Mouse (Mus musculus) frontal cortex, adult 2 months (tissue): ENCODE data around the gene Foxb1. TPM values are rescaled to one million over a fixed set of nuclear protein-coding genes. Genes with fewer than 3 reads are reported as not detected.

Source experiments
- DNase-seq, 2 experiments: peaks; one replicate each; pipeline ENCODE4 v3.0.0; 2022; ENCODE audit warnings: low spot score in 1 of 2; ENCODE audit errors: extremely low spot score in 1 of 2
- polyA plus RNA-seq: library from polyadenylated mRNA; depleted of rRNA; stranded (reverse); fragments of >200 nt; gene quantifications from 2 replicates; pipeline ENCODE4 v1.2.3, GENCODE M21; 2012; rRNA removed

Foxb1 gene
- not detected in 2 replicates for polyA plus RNA-seq

GRCm38 (mm10) chr9:69760371-69761301 lies at the start of gene Foxb1:
Gene Foxb1, minus strand, starts transcription at chr9:69760940.
- DNase-seq = no peak

- DNase-seq = no peak
These were observed 29.8 kb upstream of the Foxb1 start for GRCm38 (mm10) chr9:69790562-69790961.

GRCm38 (mm10) chr9:69779996-69780395 lies 19.3 kb upstream of the Foxb1 start:
- no peak for DNase-seq

DNA sequence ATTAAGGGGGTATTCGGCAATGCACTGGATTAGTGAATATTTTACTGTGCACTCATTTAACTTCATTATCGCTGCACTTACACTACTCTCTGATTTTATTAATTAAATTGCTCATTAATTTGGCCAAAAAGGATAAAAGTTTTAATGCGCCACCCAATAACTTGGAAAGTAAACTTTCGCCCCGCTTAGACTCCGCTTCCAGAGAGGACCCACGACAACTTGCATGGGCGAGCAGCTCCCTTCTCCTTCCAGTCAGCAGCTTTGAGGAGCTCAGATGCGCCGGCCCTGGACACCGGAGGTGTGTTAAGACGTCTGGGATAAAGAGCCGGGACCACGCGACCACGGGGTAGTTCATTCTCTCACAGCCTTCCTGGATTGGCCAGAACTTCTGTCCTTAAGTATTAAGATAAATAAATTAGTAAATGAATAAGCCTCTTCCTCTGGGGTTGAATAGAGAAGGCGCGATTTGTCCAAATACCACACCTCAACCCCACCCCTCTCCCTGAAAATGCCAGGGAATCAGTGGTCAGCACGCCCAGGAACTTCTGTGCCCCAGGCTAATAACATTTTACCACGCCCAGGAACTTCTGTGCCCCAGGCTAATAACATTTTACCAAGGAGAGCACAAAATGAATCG lies 9.3 kb upstream of the Foxb1 start:
- DNase-seq = no peak

DNA sequence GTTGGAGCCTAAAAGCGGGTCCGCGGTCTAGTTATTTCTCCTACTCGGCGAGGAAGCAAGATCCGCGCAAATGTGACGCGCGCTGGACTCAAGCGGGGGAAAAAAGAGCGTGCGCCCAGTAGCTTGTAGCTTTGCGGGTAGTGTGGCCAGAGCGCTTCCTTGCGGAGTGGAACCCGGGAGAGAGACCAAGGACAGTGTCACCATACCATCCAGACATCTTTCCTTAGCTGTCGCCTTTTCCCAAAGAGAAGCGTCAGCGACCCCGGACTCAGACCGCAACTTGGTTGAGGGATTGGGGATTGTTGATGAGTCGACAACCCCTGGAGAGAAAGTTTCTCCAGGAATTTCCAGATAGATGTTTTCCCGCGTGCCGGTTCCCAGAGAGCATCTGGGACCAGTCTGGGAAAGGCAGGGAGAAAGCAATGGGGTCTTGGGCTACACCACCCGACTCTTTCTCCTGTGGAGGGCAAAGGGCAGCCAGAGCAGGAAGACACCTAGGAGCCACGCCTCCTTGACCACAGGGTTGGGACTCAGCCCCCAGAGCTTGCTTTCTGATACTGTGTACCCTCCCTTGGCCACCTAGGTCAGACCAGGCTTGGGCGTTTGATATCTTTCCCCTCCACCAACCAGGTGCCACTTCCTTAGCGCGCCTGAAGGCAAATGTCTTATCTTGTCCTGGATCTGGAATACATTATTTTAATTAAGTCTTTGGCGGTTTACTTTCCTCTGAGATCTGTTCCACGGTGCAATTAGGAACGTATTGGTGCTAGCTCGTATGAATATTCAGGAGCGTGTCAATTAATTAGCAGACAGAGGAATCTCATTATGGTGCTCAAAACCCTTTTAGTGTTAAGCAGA lies 8.6 kb upstream of the Foxb1 start:
- no peak for DNase-seq

GRCm38 (mm10) chr9:69768136-69768875 lies 7.6 kb upstream of the Foxb1 start:
- no peak for DNase-seq

DNA sequence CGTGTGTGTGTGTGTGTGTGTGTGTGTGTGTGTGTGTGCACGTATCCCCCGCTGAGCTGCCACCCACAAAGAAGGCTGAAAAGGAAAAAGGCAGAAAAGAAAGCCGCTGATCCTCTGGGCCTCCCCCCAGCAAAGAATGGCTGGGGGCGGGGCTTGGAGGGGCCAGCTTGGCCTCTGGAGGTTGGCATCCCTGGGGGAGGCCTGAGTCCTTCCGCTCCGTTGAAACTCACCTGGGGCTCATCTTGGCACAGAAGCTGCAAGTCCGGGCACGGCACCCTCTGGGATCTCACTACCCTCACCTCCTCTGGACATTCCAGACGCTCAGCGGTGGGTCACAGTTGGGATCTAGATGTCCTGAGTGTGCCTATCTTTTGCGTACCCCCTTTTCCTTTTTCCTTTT lies 6.7 kb upstream of the Foxb1 start:
- no peak for DNase-seq

- DNase-seq = no peak
These were observed 6.2 kb upstream of the Foxb1 start for GRCm38 (mm10) chr9:69766936-69767335.

GRCm38 (mm10) chr9:69766301-69766700 lies 5.6 kb upstream of the Foxb1 start:
- DNase-seq = no peak

DNA sequence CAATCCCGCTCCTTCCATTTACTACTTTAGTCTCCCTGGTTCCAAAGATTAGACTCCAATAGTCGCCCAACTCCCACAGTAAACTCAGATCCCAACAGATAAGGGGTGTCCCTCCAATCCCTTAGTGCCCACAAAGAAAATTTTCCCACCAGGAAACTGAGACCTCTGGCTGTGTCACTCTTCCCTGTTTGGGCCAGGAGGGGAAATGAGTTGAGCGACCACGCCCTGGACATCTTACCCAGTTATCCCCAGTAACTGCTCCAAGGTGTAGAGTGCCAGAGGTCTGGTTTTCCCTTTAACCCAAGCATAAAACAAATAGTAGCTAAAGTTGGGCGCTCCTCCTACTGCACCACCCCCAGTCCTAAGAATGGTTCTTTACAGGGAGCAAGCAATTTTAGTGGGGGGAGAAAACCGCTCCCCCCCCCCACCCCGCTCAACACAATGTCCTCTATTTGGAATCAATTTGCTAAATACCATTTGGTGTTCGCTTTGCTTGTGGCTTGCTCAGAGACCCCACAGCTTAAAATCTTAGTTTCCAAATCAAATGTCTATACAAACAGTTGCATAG lies 4.8 kb upstream of the Foxb1 start:
- DNase-seq = no peak

GRCm38 (mm10) chr9:69764586-69765482 lies 4.1 kb upstream of the Foxb1 start:
- DNase-seq = no peak

DNA sequence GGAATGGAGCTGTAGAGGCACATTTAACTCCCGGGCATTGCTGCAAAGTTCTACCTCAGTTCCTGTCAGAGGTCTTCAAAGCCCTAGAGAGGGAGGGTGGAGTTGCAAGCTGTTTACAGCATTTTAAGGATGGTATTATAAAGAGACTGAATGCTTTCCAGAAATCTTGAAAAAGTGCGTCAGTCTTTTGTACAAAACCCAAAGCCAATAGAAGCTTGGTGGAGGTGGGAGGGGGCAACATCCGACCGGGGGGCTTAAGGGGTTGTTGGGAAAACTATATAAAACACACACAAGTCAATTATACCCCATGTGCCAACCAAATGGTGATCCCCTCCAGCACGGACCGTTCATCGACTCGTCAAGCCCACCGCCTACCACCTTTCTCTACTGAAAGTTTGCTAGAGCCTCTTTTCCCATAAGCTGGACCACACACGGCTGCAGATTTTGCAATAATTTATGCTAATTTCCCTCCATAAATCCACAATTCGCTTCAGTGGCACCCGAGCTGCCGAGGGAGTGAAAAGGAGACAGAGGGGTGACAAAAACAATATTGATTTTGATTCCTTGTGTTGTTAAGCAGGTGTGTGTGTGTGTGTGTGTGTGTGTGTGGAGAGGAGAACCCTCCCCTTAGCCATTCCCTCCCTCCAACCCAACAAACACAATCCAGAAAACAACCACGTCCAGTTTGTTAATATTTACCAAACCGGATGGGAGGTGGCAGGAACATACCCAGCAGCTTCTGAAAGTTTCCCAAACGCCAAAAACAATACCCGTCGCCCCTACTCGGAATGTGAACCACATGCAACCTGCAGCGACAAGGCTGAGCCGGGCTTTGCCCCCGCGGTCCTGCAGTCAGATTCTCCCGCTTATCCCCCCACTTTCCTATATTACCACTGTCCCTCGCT lies 3.2 kb upstream of the Foxb1 start:
- DNase-seq = no peak

- no peak for DNase-seq
These were observed 2.0 kb upstream of the Foxb1 start for GRCm38 (mm10) chr9:69762703-69763102.

DNA sequence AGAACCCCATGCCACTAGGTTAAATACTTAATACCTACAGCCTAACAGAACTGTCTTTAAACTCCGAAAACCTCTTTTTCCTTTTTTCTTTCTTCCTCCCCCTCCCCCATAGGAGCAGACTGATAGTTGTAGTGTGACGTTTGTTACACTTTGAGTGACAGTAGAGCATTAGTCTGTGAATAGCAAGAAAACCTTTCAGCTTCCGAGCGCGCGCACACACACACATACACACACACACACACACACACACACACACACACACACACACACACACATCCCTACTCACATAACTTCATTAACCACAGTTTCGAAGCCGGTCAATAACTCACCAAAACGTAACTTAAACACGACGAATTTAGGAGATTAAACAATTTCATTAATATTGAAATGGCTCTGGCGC lies 1.5 kb upstream of the Foxb1 start:
- no peak for DNase-seq

GRCm38 (mm10) chr9:69761569-69761968 lies 829 bp upstream of the Foxb1 start:
- no peak for DNase-seq

GRCm38 (mm10) chr9:69759721-69760221 lies 969 bp downstream of the Foxb1 start:
- DNase-seq = no peak

- no peak for DNase-seq
These were observed 1.7 kb downstream of the Foxb1 start for GRCm38 (mm10) chr9:69758946-69759615.
